12 mouse cellular contexts compared by ENCODE assay signal in genomic region chr9:23268609-23269008, GRCm38 (mm10). TPM values are rescaled to one million over a fixed set of nuclear protein-coding genes. Genes with fewer than 3 reads are reported as not detected.
A peak's percentile ranks its signal among the peaks of the same experiment; 100 is the strongest.
DNase-seq lines count a peak whose midpoint lies in the region; ATAC-seq and TF ChIP-seq lines count a peak whose summit lies in the region.
"Had no signal": no experiment of that assay in that cellular context is flagged by ENCODE, and none has a peak within 500 bp of the region (broad histone marks: within the 10 kb centered on the region; RNA-seq: fewer than 3 reads in every experiment).

No protein-coding gene starts in this region.

- WGBS in heart, embryonic 13.5 days = 23% methylated on average over 7 of the region's 7 CpGs
- WGBS in forebrain, embryonic 16.5 days = 26% methylated on average over 7 of the region's 7 CpGs

- CTCF ChIA-PET in Patski (lab: Charles Lee) = interaction anchor here (0.9 kb wide), 1 partner anchor 31 kb away, joined by 3 read pairs; no protein-coding TSS in a partner anchor

- peak overlapping the region; percentile 19; the same call in 1 of the 2 replicates for H3K9ac ChIP-seq in heart, embryonic 13.5 days
- H3K9ac ChIP-seq in forebrain, embryonic 16.5 days (replicated peaks; ENCODE audit: low read depth, low read length) = no peak overlapping the region
- H3K9ac ChIP-seq: lung, embryonic 15.5 days had no signal

- H3K9me3 ChIP-seq in heart, embryonic 13.5 days = no peaks in the 10 kb centered on the region
- no peaks in the 10 kb centered on the region for H3K9me3 ChIP-seq in forebrain, embryonic 16.5 days (ENCODE audit: control insufficient read depth, low read length)
- H3K9me3 ChIP-seq: lung, embryonic 15.5 days had no signal

- no peaks in the 10 kb centered on the region for H3K27me3 ChIP-seq in heart, embryonic 13.5 days (replicated peaks)
- H3K27me3 ChIP-seq in Patski = no peaks in the 10 kb centered on the region
- H3K27me3 ChIP-seq in forebrain, embryonic 16.5 days (replicated peaks; ENCODE audit: control insufficient read depth, insufficient read depth, low read length) = no peaks in the 10 kb centered on the region
- H3K27me3 ChIP-seq: lung, embryonic 15.5 days had no signal

- POLR2A ChIA-PET in Patski (lab: Charles Lee) = interaction anchor here (0.6 kb wide), 1 partner anchor 64 kb away, joined by 4 read pairs; no protein-coding TSS in a partner anchor

- no peak for ATAC-seq in heart, embryonic 13.5 days (ENCODE audit: extremely low read depth, insufficient number of reproducible peaks, low FRiP score, low TSS enrichment)
- ATAC-seq in Patski = peak; percentile 69
- peak; percentile 91 for ATAC-seq in forebrain, embryonic 16.5 days

- peak overlapping the region; percentile 41 for H3K27ac ChIP-seq in heart, embryonic 13.5 days (replicated peaks)
- H3K27ac ChIP-seq in forebrain, embryonic 16.5 days (ENCODE audit: low read length) = peak overlapping the region; percentile 29; the same call in 1 of the 2 replicates
- H3K27ac ChIP-seq: lung, embryonic 15.5 days had no signal

- no peaks in the 10 kb centered on the region for H3K36me3 ChIP-seq in heart, embryonic 13.5 days
- no peaks in the 10 kb centered on the region for H3K36me3 ChIP-seq in forebrain, embryonic 16.5 days (ENCODE audit: control insufficient read depth, insufficient read depth)
- H3K36me3 ChIP-seq: lung, embryonic 15.5 days had no signal

- H3K4me2 ChIP-seq in heart, embryonic 13.5 days = peak overlapping the region; percentile 50
- H3K4me2 ChIP-seq in forebrain, embryonic 16.5 days (ENCODE audit: low read length) = peak overlapping the region; percentile 22; the same call in 1 of the 2 replicates
- H3K4me2 ChIP-seq: lung, embryonic 15.5 days; midbrain, embryonic 11.5 days had no signal

- in situ Hi-C loops in Patski (cut with MboI; ENCODE audit: low pct_unique_long_range_greater_than_20kb) = loop anchor here (25.0 kb wide), 1 partner anchor 1244 kb away; the partner anchor contains the start of gene Dpy19l1

- 0 out of 2 replicates have a peak overlapping the region, but pooled peaks have one; percentile 1 for H3K4me3 ChIP-seq in heart, embryonic 13.5 days
- no peak overlapping the region for H3K4me3 ChIP-seq in forebrain, embryonic 16.5 days (replicated peaks; ENCODE audit: low read length)
- H3K4me3 ChIP-seq: lung, embryonic 15.5 days had no signal

- TF ChIP-seq CTCF in Patski (IDR thresholded peaks at IDR 0.05) = no peak

- H3K4me1 ChIP-seq in heart, embryonic 13.5 days = peaks cover 17% of the 10 kb centered on the region
- H3K4me1 ChIP-seq in forebrain, embryonic 16.5 days (replicated peaks; ENCODE audit: control insufficient read depth, insufficient read depth, low read length) = peaks cover 5% of the 10 kb centered on the region; the same call in 1 of the 2 replicates
- H3K4me1 ChIP-seq: lung, embryonic 15.5 days had no signal

- DNase-seq in heart, adult 8-10 months (ENCODE audit: low spot score) = no peak
- peak; percentile 40 to 70 for DNase-seq in left cerebral cortex, adult 18-20 months (ENCODE audit: low spot score in 2 of 2)
- no peak for DNase-seq in left cerebral cortex, adult 11 months (ENCODE audit: low spot score)
- peak; percentile 13 for DNase-seq in Patski (ENCODE audit: low read depth, low spot score)
- DNase-seq in ovary, adult 18-20 months (ENCODE audit: low spot score) = no peak
- DNase-seq: cerebellum, postnatal 10 days; gastrocnemius, postnatal 25 days; thymus, postnatal 4 days had no signal

RNA-seq across cellular contexts. Expression of gene Bmper, which starts 45.7 kb away (rescaled TPM):
- 8.3 and 8.4 TPM in 2 replicates for polyA plus RNA-seq in heart, embryonic 13.5 days (2015; fragmentation: Nextera tagmentation; extraction: Ambion mirVana)
- total RNA-seq in heart, adult 8-10 months (2022) = 1 to 10 TPM; 1.5 to 3.3 (median 2.5) TPM
- 10 to 100 TPM in 1 of 2 experiments, 1 to 10 TPM in 1; 6.4 to 11.8 TPM for total RNA-seq in left cerebral cortex, adult 18-20 months (2021)
- 1.4 TPM for polyA plus RNA-seq in Patski (2021)
- 13.6 and 15.9 TPM in 2 replicates for polyA plus RNA-seq in forebrain, embryonic 16.5 days (2015; fragmentation: Nextera tagmentation; extraction: Ambion mirVana)

Comparison
In these comparisons a context has a peak if more than half of its experiments do, and no peak if none do; other contexts are left out.
1. DNase-seq: peak in left cerebral cortex, adult 18-20 months (2 of 2) and Patski (single experiment); none in heart, adult 8-10 months (single experiment), left cerebral cortex, adult 11 months (single experiment) and ovary, adult 18-20 months (single experiment).